Mouse (Mus musculus) limb, embryonic 10.5 days (tissue): Measurements from ENCODE around the gene Traf3ip1. TPM values are rescaled to one million over a fixed set of nuclear protein-coding genes. Genes with fewer than 3 reads are reported as not detected.

Experiments
- DNase-seq: peaks from one replicate; pipeline ENCODE4 v3.0.0-alpha.2; 2017; ENCODE audit warnings: low spot score
- H3K27ac ChIP-seq: fragments of 300-500 bp; sonication (generic); 2 replicates; pipeline ENCODE4 v1.5.1; 2016; ENCODE audit warnings: mild to moderate bottlenecking
- H3K27me3 ChIP-seq: fragments of 300-500 bp; sonication (generic); 2 replicates; pipeline ENCODE4 v1.6.1; 2016; ENCODE audit warnings: low read depth, mild to moderate bottlenecking; ENCODE audit not compliant: poor library complexity, severe bottlenecking
- H3K36me3 ChIP-seq: fragments of 300-500 bp; sonication (generic); 2 replicates; pipeline ENCODE4 v1.6.1; 2016; ENCODE audit warnings: mild to moderate bottlenecking, moderate library complexity
- H3K4me1 ChIP-seq: fragments of 300-500 bp; sonication (generic); 2 replicates; pipeline ENCODE4 v1.6.1; 2016
- H3K4me3 ChIP-seq: fragments of 300-500 bp; sonication (generic); 2 replicates; pipeline ENCODE4 v1.5.1; 2016; ENCODE audit warnings: mild to moderate bottlenecking, moderate library complexity
- H3K9me3 ChIP-seq: fragments of 300-500 bp; sonication (generic); replicated peaks from 2 replicates; pipeline ENCODE4 v1.6.1; 2016; ENCODE audit warnings: mild to moderate bottlenecking
- WGBS: fragments of 180-500 bp; shearing (Covaris S2); methylation state at CpG from one replicate; pipeline ENCODE4 v1.1.7; 2016; 5-methylcytosine and 5-hydroxymethylcytosine counted together
- polyA plus RNA-seq: library from polyadenylated mRNA; unstranded; fragments of >200 nt; fragmentation: Nextera tagmentation; extraction: Ambion mirVana; gene quantifications from 2 replicates; pipeline ENCODE4 v1.2.1, GENCODE M21; 2016

The Traf3ip1 gene
- polyA plus RNA-seq, 1 experiment from 2014 or later, result 12.9 TPM

- no peak for DNase-seq
- Histone ChIP-seq H3K36me3 (no peaks in the 10 kb centered on the region), H3K4me3 (no peak overlapping the region), H3K27ac (peak overlapping the region; percentile 66), H3K4me1 (peaks cover 38% of the 10 kb centered on the region), H3K27me3 (0 out of 2 replicates have a peak, but pooled peaks cover 6% of the 10 kb centered on the region), H3K9me3 (no peaks in the 10 kb centered on the region)
- WGBS, result 72% methylated on average over 7 of the region's 7 CpGs
Measured at GRCm38 (mm10) chr1:91577883-91578517, 83.6 kb downstream of the Traf3ip1 start.

Other genes starting within 250 kb of the Traf3ip1 start
- 84.5 and 96.4 TPM in 2 replicates for gene Ube2f, start 244.3 kb upstream of the Traf3ip1 start, polyA plus RNA-seq
- gene Scly, start 196.3 kb upstream of the Traf3ip1 start, polyA plus RNA-seq, result 13.4 and 14.1 TPM in 2 replicates
- not detected in 2 replicates for gene Espnl, start 172.6 kb upstream of the Traf3ip1 start, polyA plus RNA-seq
- 0.09 TPM in 1 of 2 replicates, not detected in the other for gene Klhl30, start 143.6 kb upstream of the Traf3ip1 start, polyA plus RNA-seq
- gene Erfe, start 128.2 kb upstream of the Traf3ip1 start, polyA plus RNA-seq, result 1.4 and 1.8 TPM in 2 replicates
- 185 and 190 TPM in 2 replicates for gene Ilkap, start 95.8 kb upstream of the Traf3ip1 start, polyA plus RNA-seq
- gene Hes6, start 80.6 kb upstream of the Traf3ip1 start, polyA plus RNA-seq, result 86.2 and 111 TPM in 2 replicates
- 1.8 and 2.4 TPM in 2 replicates for gene Per2, start 35.3 kb upstream of the Traf3ip1 start, polyA plus RNA-seq
- 6.2 and 6.5 TPM in 2 replicates for gene Asb1, start 45.9 kb downstream of the Traf3ip1 start, polyA plus RNA-seq